ENCODE assay signal across 16 mouse cellular contexts in genomic region chr10:67291087-67291486, GRCm38 (mm10). TPM values are rescaled to one million over a fixed set of nuclear protein-coding genes. Genes with fewer than 3 reads are reported as not detected.
DNase-seq lines count a peak whose midpoint lies in the region; ATAC-seq and TF ChIP-seq lines count a peak whose summit lies in the region.
"Had no signal": no experiment of that assay in that cellular context is flagged by ENCODE, and none has a peak within 500 bp of the region (broad histone marks: within the 10 kb centered on the region; RNA-seq: fewer than 3 reads in every experiment).

No protein-coding gene starts in this region.

- H3K9ac ChIP-seq in liver, adult 2 months (ENCODE audit: low read depth, low read length), result no peak overlapping the region
- H3K9ac ChIP-seq in liver, embryonic 11.5 days (ENCODE audit: low read depth, low read length), result no peak overlapping the region
- H3K9ac ChIP-seq in hindbrain, embryonic 16.5 days (ENCODE audit: low read depth, low read length), result no peak overlapping the region
- H3K9ac ChIP-seq: forebrain, embryonic 13.5 days; heart, embryonic 15.5 days; hindbrain, embryonic 15.5 days; lung, embryonic 15.5 days; midbrain, embryonic 13.5 days had no signal

- DNase-seq in adrenal gland, adult (ENCODE audit: inconsistent age in 2 of 2, low spot score in 1 of 2), result peak; percentile 29 to 75
- DNase-seq in adrenal gland, adult 18-20 months (ENCODE audit: low spot score in 2 of 2), result no peak
- DNase-seq in liver, adult 2 months (ENCODE audit: extremely low read depth, low read depth, low spot score), result peak; percentile 97
- DNase-seq in liver, embryonic 11.5 days (ENCODE audit: low spot score), result no peak
- peak; percentile 67 for DNase-seq in NIH3T3 (ENCODE audit: low read depth)
- DNase-seq: kidney, adult 18-20 months; kidney, postnatal 25 days; thymus, adult 2 months had no signal

- no peaks in the 10 kb centered on the region for H3K9me3 ChIP-seq in liver, embryonic 11.5 days (ENCODE audit: control insufficient read depth, low read length)
- no peaks in the 10 kb centered on the region for H3K9me3 ChIP-seq in hindbrain, embryonic 16.5 days (ENCODE audit: control insufficient read depth, low read length)
- H3K9me3 ChIP-seq: forebrain, embryonic 13.5 days; heart, embryonic 15.5 days; hindbrain, embryonic 15.5 days; lung, embryonic 15.5 days; midbrain, embryonic 13.5 days had no signal

- WGBS in liver, adult 2 months, result 12% methylated on average over 8 of the region's 8 CpGs
- WGBS in liver, embryonic 11.5 days, result 68% methylated on average over 8 of the region's 8 CpGs
- 36% methylated on average over 8 of the region's 8 CpGs for WGBS in macrophage (ENCODE audit: missing documents)
- WGBS in hindbrain, embryonic 16.5 days, result 81% methylated on average over 8 of the region's 8 CpGs

- no peak for TF ChIP-seq POLR2A in liver, adult 2 months (IDR thresholded peaks at IDR 0.05; ENCODE audit: extremely low read depth, insufficient read depth, low read length)

- no peaks in the 10 kb centered on the region for H3K79me2 ChIP-seq in liver, adult 2 months (ENCODE audit: control insufficient read depth, insufficient read depth, low read length)
- no peaks in the 10 kb centered on the region for H3K79me2 ChIP-seq in macrophage (ENCODE audit: inconsistent target)

- H3K4me3 ChIP-seq in liver, adult 2 months (ENCODE audit: insufficient read depth, low read depth, low read length), result no peak overlapping the region
- H3K4me3 ChIP-seq in liver, embryonic 11.5 days (ENCODE audit: low read depth, low read length), result no peak overlapping the region
- H3K4me3 ChIP-seq in macrophage (ENCODE audit: inconsistent target), result no peak overlapping the region
- H3K4me3 ChIP-seq in hindbrain, embryonic 16.5 days (ENCODE audit: low read length), result no peak overlapping the region
- H3K4me3 ChIP-seq: forebrain, embryonic 13.5 days; heart, embryonic 15.5 days; hindbrain, embryonic 15.5 days; lung, embryonic 15.5 days; midbrain, embryonic 13.5 days had no signal

- H3K4me2 ChIP-seq in liver, embryonic 11.5 days, result no peak overlapping the region
- H3K4me2 ChIP-seq in hindbrain, embryonic 16.5 days (ENCODE audit: low read length), result no peak overlapping the region
- H3K4me2 ChIP-seq: forebrain, embryonic 13.5 days; heart, embryonic 15.5 days; hindbrain, embryonic 15.5 days; lung, embryonic 15.5 days; midbrain, embryonic 13.5 days had no signal

- TF ChIP-seq CTCF in liver, adult 2 months (IDR thresholded peaks at IDR 0.05; ENCODE audit: low read depth, low read length), result no peak

- no peaks in the 10 kb centered on the region for H3K36me3 ChIP-seq in liver, adult 2 months (ENCODE audit: control insufficient read depth, insufficient read depth, low read length)
- no peaks in the 10 kb centered on the region for H3K36me3 ChIP-seq in liver, embryonic 11.5 days (ENCODE audit: control insufficient read depth, insufficient read depth, low read length)
- no peaks in the 10 kb centered on the region for H3K36me3 ChIP-seq in macrophage (ENCODE audit: inconsistent target)
- no peaks in the 10 kb centered on the region for H3K36me3 ChIP-seq in hindbrain, embryonic 16.5 days (ENCODE audit: control insufficient read depth, insufficient read depth, low read length)
- H3K36me3 ChIP-seq: heart, embryonic 15.5 days; hindbrain, embryonic 15.5 days; lung, embryonic 15.5 days; midbrain, embryonic 13.5 days had no signal

- no peak overlapping the region; the same call in 1 of the 2 replicates for H3K27ac ChIP-seq in liver, adult 2 months (replicated peaks; ENCODE audit: insufficient read depth, low read depth, low read length)
- no peak overlapping the region for H3K27ac ChIP-seq in liver, embryonic 11.5 days (ENCODE audit: low read depth, low read length)
- H3K27ac ChIP-seq in macrophage, result peak overlapping the region; percentile 48
- H3K27ac ChIP-seq in hindbrain, embryonic 16.5 days (ENCODE audit: low read depth, low read length), result no peak overlapping the region
- H3K27ac ChIP-seq: forebrain, embryonic 13.5 days; heart, embryonic 15.5 days; hindbrain, embryonic 15.5 days; lung, embryonic 15.5 days; midbrain, embryonic 13.5 days had no signal

- no peaks in the 10 kb centered on the region for H3K27me3 ChIP-seq in liver, adult 2 months (ENCODE audit: control insufficient read depth, insufficient read depth, low read length)
- H3K27me3 ChIP-seq in liver, embryonic 11.5 days (replicated peaks; ENCODE audit: control insufficient read depth, insufficient read depth, low read length), result no peaks in the 10 kb centered on the region
- no peaks in the 10 kb centered on the region for H3K27me3 ChIP-seq in hindbrain, embryonic 16.5 days (replicated peaks; ENCODE audit: control insufficient read depth, insufficient read depth, low read length)
- H3K27me3 ChIP-seq: forebrain, embryonic 13.5 days; heart, embryonic 15.5 days; hindbrain, embryonic 15.5 days; lung, embryonic 15.5 days; midbrain, embryonic 13.5 days had no signal

- peaks cover 10% of the 10 kb centered on the region for H3K4me1 ChIP-seq in liver, adult 2 months (ENCODE audit: control insufficient read depth, insufficient read depth, low read length)
- H3K4me1 ChIP-seq in liver, embryonic 11.5 days (replicated peaks; ENCODE audit: control insufficient read depth, insufficient read depth, low read length), result no peaks in the 10 kb centered on the region
- H3K4me1 ChIP-seq in hindbrain, embryonic 16.5 days (ENCODE audit: control insufficient read depth, insufficient read depth, low read depth, low read length), result no peaks in the 10 kb centered on the region
- H3K4me1 ChIP-seq: forebrain, embryonic 13.5 days; hindbrain, embryonic 15.5 days; lung, embryonic 15.5 days; midbrain, embryonic 13.5 days had no signal

- no peak for ATAC-seq in liver, embryonic 11.5 days (replicated peaks; ENCODE audit: low FRiP score)
- no peak for ATAC-seq in erythroblast, adult 5-6 weeks (replicated peaks; ENCODE audit: low FRiP score, poor library complexity, severe bottlenecking)
- no peak for ATAC-seq in hindbrain, embryonic 16.5 days
- ATAC-seq: forebrain, embryonic 13.5 days; midbrain, embryonic 13.5 days had no signal

RNA-seq across cellular contexts. Expression of gene Nrbf2, which starts 6.0 kb away (rescaled TPM):
- 10 to 100 TPM; 18.1 to 23.7 TPM for total RNA-seq in adrenal gland, adult 18-20 months (2021)
- total RNA-seq in liver, adult 2 months (2014; rRNA removed), result 10.8 and 13.6 TPM in 2 replicates
- polyA plus RNA-seq in liver, adult 2 months (2012; rRNA removed), result 10.3 and 11.3 TPM in 2 replicates
- 39.2 and 44.0 TPM in 2 replicates for polyA plus RNA-seq in liver, embryonic 11.5 days (2014; fragmentation: Nextera tagmentation; extraction: Ambion mirVana)
- total RNA-seq in macrophage (2018; cell fraction: chromatin; rRNA removed), result 10 to 100 TPM; 17.6 to 48.9 (median 36.4) TPM
- 10 to 100 TPM; 31.6 to 52.0 (median 42.0) TPM for total RNA-seq in macrophage (2018; cell fraction: cytosol; rRNA removed)
- 10 to 100 TPM; 22.5 to 49.8 (median 33.2) TPM for total RNA-seq in macrophage (2018; cell fraction: nucleus; rRNA removed)
- 34.9 to 45.8 TPM (median 43.4 TPM) in 3 replicates for polyA plus RNA-seq in macrophage (2018)
- total RNA-seq in erythroblast, adult 5-6 weeks (2015; ENCODE audit: low replicate concordance), result 14.6 and 16.1 TPM in 2 replicates
- 9.7 and 12.7 TPM in 2 replicates for total RNA-seq in erythroblast, adult 5-6 weeks (2017; ENCODE audit: low replicate concordance)
- 38.5 and 40.6 TPM in 2 replicates for polyA plus RNA-seq in hindbrain, embryonic 16.5 days (2015; fragmentation: Nextera tagmentation; extraction: Ambion mirVana)

Comparison
In these comparisons a context has a peak if more than half of its experiments do, and no peak if none do; other contexts are left out.
1. DNase-seq: peak in adrenal gland, adult (2 of 2), liver, adult 2 months (single experiment) and NIH3T3 (single experiment); none in adrenal gland, adult 18-20 months (0 of 2) and liver, embryonic 11.5 days (single experiment).